Mouse (Mus musculus): Measurements from ENCODE around the gene Serpinb6b.

GRCm38 (mm10) chr13:32929107-32929750 is 35.8 kb upstream of the Serpinb6b start:
- TF ChIP-seq CTCF (IDR thresholded peaks at IDR 0.05; ENCODE audit: low read depth, low read length) = no peak
- TF ChIP-seq EP300 (IDR thresholded peaks at IDR 0.05; ENCODE audit: insufficient read depth, low read depth, low read length) = no peak
- TF ChIP-seq POLR2A (IDR thresholded peaks at IDR 0.05; ENCODE audit: insufficient read depth, low read length) = no peak

Data from ES-Bruce4 (cell line).